Mouse (Mus musculus) heart, embryonic 13.5 days (tissue): Measurements from ENCODE around the gene Dand5. TPM values are rescaled to one million over a fixed set of nuclear protein-coding genes. Genes with fewer than 3 reads are reported as not detected.

Source experiments
- ATAC-seq: fragments of 200-750 bp; cut with Nextera tagmentation; 2 replicates; pipeline ENCODE4 v1.8.0; 2017; ENCODE audit warnings: moderate TSS enrichment; ENCODE audit not compliant: insufficient number of reproducible peaks, low FRiP score, low TSS enrichment; ENCODE audit errors: extremely low read depth
- H3K27ac ChIP-seq: fragments of 300-500 bp; sonication (generic); replicated peaks from 2 replicates; pipeline ENCODE4 v1.5.1; 2015; ENCODE audit warnings: moderate library complexity, mild to moderate bottlenecking, inconsistent platforms
- H3K27me3 ChIP-seq: fragments of 300-500 bp; sonication (generic); replicated peaks from 2 replicates; pipeline ENCODE4 v1.6.1; 2015; ENCODE audit warnings: mild to moderate bottlenecking, inconsistent platforms
- H3K36me3 ChIP-seq: fragments of 300-500 bp; sonication (generic); 2 replicates; pipeline ENCODE4 v1.6.1; 2015; ENCODE audit warnings: mild to moderate bottlenecking, inconsistent platforms
- H3K4me1 ChIP-seq: fragments of 300-500 bp; sonication (generic); 2 replicates; pipeline ENCODE4 v1.6.1; 2015; ENCODE audit warnings: inconsistent platforms
- H3K4me2 ChIP-seq: fragments of 300-500 bp; sonication (generic); 2 replicates; pipeline ENCODE4 v1.6.1; 2015; ENCODE audit warnings: inconsistent platforms, mild to moderate bottlenecking, moderate library complexity
- H3K4me3 ChIP-seq: fragments of 300-500 bp; sonication (generic); 2 replicates; pipeline ENCODE4 v1.5.1; 2015; ENCODE audit warnings: moderate library complexity, mild to moderate bottlenecking, inconsistent platforms
- H3K9ac ChIP-seq: fragments of 300-500 bp; sonication (generic); 2 replicates; pipeline ENCODE4 v1.6.1; 2015; ENCODE audit warnings: inconsistent platforms, mild to moderate bottlenecking, moderate library complexity
- H3K9me3 ChIP-seq: fragments of 300-500 bp; sonication (generic); 2 replicates; pipeline ENCODE4 v1.6.1; 2016; ENCODE audit warnings: inconsistent platforms
- WGBS: fragments of 180-500 bp; shearing (Covaris S2); methylation state at CpG from one replicate; pipeline ENCODE4 v1.1.7; 2015; ENCODE audit warnings: mixed read lengths; 5-methylcytosine and 5-hydroxymethylcytosine counted together
- polyA plus RNA-seq: library from polyadenylated mRNA; unstranded; fragments of >200 nt; fragmentation: Nextera tagmentation; extraction: Ambion mirVana; gene quantifications from 2 replicates; pipeline ENCODE4 v1.2.1, GENCODE M21; 2015

Gene Dand5
- polyA plus RNA-seq, 1 experiment from 2014 or later = 6.3 TPM

- Histone ChIP-seq H3K9me3 (no peaks in the 10 kb centered on the region), H3K4me2 (no peak overlapping the region), H3K27me3 (peaks cover 51% of the 10 kb centered on the region), H3K9ac (no peak overlapping the region), H3K4me1 (peaks cover 27% of the 10 kb centered on the region), H3K36me3 (0 out of 2 replicates have a peak, but pooled peaks cover 3% of the 10 kb centered on the region), H3K27ac (no peak overlapping the region), H3K4me3 (no peak overlapping the region)
- no peak for ATAC-seq
- 68% methylated on average over 3 of the region's 3 CpGs for WGBS
Measured at GRCm38 (mm10) chr8:84813830-84814229, 8.8 kb downstream of the Dand5 start.

- Histone ChIP-seq H3K9me3 (no peaks in the 10 kb centered on the region), H3K4me1 (peaks cover 27% of the 10 kb centered on the region), H3K4me2 (no peak overlapping the region), H3K27ac (no peak overlapping the region), H3K27me3 (peaks cover 52% of the 10 kb centered on the region), H3K36me3 (0 out of 2 replicates have a peak, but pooled peaks cover 3% of the 10 kb centered on the region), H3K4me3 (no peak overlapping the region), H3K9ac (no peak overlapping the region)
- 0% methylated on average over 5 of the region's 5 CpGs for WGBS
- ATAC-seq = no peak
Measured at GRCm38 (mm10) chr8:84813059-84813458, 9.6 kb downstream of the Dand5 start.

- H3K9ac ChIP-seq = peak overlapping the region; percentile 68
- H3K36me3 ChIP-seq = 0 out of 2 replicates have a peak, but pooled peaks cover 3% of the 10 kb centered on the region
- ATAC-seq = no peak
- H3K4me2 ChIP-seq = peak overlapping the region; percentile 73
- H3K4me1 ChIP-seq = peaks cover 27% of the 10 kb centered on the region
- peak overlapping the region; percentile 48 for H3K4me3 ChIP-seq
- 31% methylated on average over 10 of the region's 10 CpGs for WGBS
- no peaks in the 10 kb centered on the region for H3K9me3 ChIP-seq
- no peak overlapping the region for H3K27ac ChIP-seq
- H3K27me3 ChIP-seq = peaks cover 53% of the 10 kb centered on the region
Measured at GRCm38 (mm10) chr8:84811303-84811702, 11.3 kb downstream of the Dand5 start.

- H3K9ac ChIP-seq = peak overlapping the region; percentile 68
- peaks cover 53% of the 10 kb centered on the region for H3K27me3 ChIP-seq
Measured at GRCm38 (mm10) chr8:84810896-84811295, 11.7 kb downstream of the Dand5 start.

GRCm38 (mm10) chr8:84809941-84810280 lies 12.7 kb downstream of the Dand5 start:
- WGBS = 74% methylated on average over 5 of the region's 5 CpGs
- no peak overlapping the region for H3K4me3 ChIP-seq
- H3K9ac ChIP-seq = no peak overlapping the region
- 0 out of 2 replicates have a peak, but pooled peaks cover 4% of the 10 kb centered on the region for H3K9me3 ChIP-seq
- H3K27me3 ChIP-seq = peaks cover 55% of the 10 kb centered on the region
- no peak for ATAC-seq
- H3K36me3 ChIP-seq = no peaks in the 10 kb centered on the region
- no peak overlapping the region for H3K4me2 ChIP-seq
- no peak overlapping the region for H3K27ac ChIP-seq
- peaks cover 21% of the 10 kb centered on the region for H3K4me1 ChIP-seq

More at GRCm38 (mm10) chr8:84810896-84811295, 11.7 kb downstream of the Dand5 start:
- H3K4me2 ChIP-seq = peak overlapping the region; percentile 73
- 2% methylated on average over 30 of the region's 32 CpGs for WGBS
- peak; percentile 70 for ATAC-seq
- H3K4me1 ChIP-seq = peaks cover 27% of the 10 kb centered on the region
- peak overlapping the region; percentile 48 for H3K4me3 ChIP-seq
- 0 out of 2 replicates have a peak, but pooled peaks cover 3% of the 10 kb centered on the region for H3K9me3 ChIP-seq
- no peak overlapping the region for H3K27ac ChIP-seq
- H3K36me3 ChIP-seq = no peaks in the 10 kb centered on the region

- no peak overlapping the region for H3K4me3 ChIP-seq
- H3K4me2 ChIP-seq = no peak overlapping the region
- H3K9me3 ChIP-seq = 0 out of 2 replicates have a peak, but pooled peaks cover 4% of the 10 kb centered on the region
- ATAC-seq = no peak; the same call in 1 of the 2 replicates
- H3K27ac ChIP-seq = no peak overlapping the region
- 50% methylated on average over 12 of the region's 12 CpGs for WGBS
- H3K27me3 ChIP-seq = peaks cover 55% of the 10 kb centered on the region
- H3K4me1 ChIP-seq = peaks cover 15% of the 10 kb centered on the region
- no peaks in the 10 kb centered on the region for H3K36me3 ChIP-seq
- no peak overlapping the region for H3K9ac ChIP-seq
Measured at GRCm38 (mm10) chr8:84809109-84809940, 13.3 kb downstream of the Dand5 start.

GRCm38 (mm10) chr8:84806031-84806430 lies 16.6 kb downstream of the Dand5 start:
- 90% methylated on average over 5 of the region's 5 CpGs for WGBS
- peaks cover 60% of the 10 kb centered on the region for H3K27me3 ChIP-seq

GRCm38 (mm10) chr8:84799999-84800831 lies 22.4 kb downstream of the Dand5 start, which contains the start of gene Nfix:
TSS of gene Nfix (minus strand) at chr8:84800344.
- H3K27me3 ChIP-seq = peaks cover 85% of the 10 kb centered on the region
- H3K9me3 ChIP-seq = no peaks in the 10 kb centered on the region
- peak within 1 kb of the TSS; percentile 98 for H3K9ac ChIP-seq
- peak within 1 kb of the TSS; percentile 85 for H3K27ac ChIP-seq
- peak within 1 kb of the TSS; percentile 87 for H3K4me2 ChIP-seq
- ATAC-seq = peak; percentile 2; the same call in 1 of the 2 replicates
- 1% methylated on average over 80 of the region's 125 CpGs for WGBS
- H3K36me3 ChIP-seq = peaks cover 8% of the 10 kb centered on the region
- H3K4me1 ChIP-seq = peaks cover 27% of the 10 kb centered on the region
- H3K4me3 ChIP-seq = peak within 1 kb of the TSS; percentile 87

More at GRCm38 (mm10) chr8:84806031-84806430, 16.6 kb downstream of the Dand5 start:
- Histone ChIP-seq H3K36me3 (no peaks in the 10 kb centered on the region), H3K9me3 (0 out of 2 replicates have a peak, but pooled peaks cover 4% of the 10 kb centered on the region), H3K27ac (no peak overlapping the region), H3K4me2 (no peak overlapping the region), H3K4me1 (peaks cover 6% of the 10 kb centered on the region), H3K9ac (no peak overlapping the region), H3K4me3 (no peak overlapping the region)
- no peak for ATAC-seq

- no peaks in the 10 kb centered on the region for H3K9me3 ChIP-seq
- peak overlapping the region; percentile 87 for H3K4me2 ChIP-seq
- ATAC-seq = no peak
- peaks cover 36% of the 10 kb centered on the region for H3K4me1 ChIP-seq
- peaks cover 8% of the 10 kb centered on the region for H3K36me3 ChIP-seq
- WGBS = 1% methylated on average over 85 of the region's 108 CpGs
- H3K4me3 ChIP-seq = peak overlapping the region; percentile 87
- peaks cover 85% of the 10 kb centered on the region for H3K27me3 ChIP-seq
- peak overlapping the region; percentile 98 for H3K9ac ChIP-seq
- H3K27ac ChIP-seq = peak overlapping the region; percentile 85
Measured at GRCm38 (mm10) chr8:84799136-84799931, 23.3 kb downstream of the Dand5 start.

- Histone ChIP-seq H3K36me3 (peaks cover 8% of the 10 kb centered on the region), H3K27me3 (peaks cover 86% of the 10 kb centered on the region), H3K9ac (peak overlapping the region; percentile 98), H3K4me1 (peaks cover 44% of the 10 kb centered on the region), H3K27ac (peak overlapping the region; percentile 85; the same call in 1 of the 2 replicates), H3K4me3 (peak overlapping the region; percentile 87), H3K9me3 (no peaks in the 10 kb centered on the region), H3K4me2 (peak overlapping the region; percentile 87)
- 56% methylated on average over 10 of the region's 10 CpGs for WGBS
- no peak for ATAC-seq
Measured at GRCm38 (mm10) chr8:84798446-84799135, 24.0 kb downstream of the Dand5 start.
